Mouse (Mus musculus): ENCODE measurements around the gene Igf1r.

DNA sequence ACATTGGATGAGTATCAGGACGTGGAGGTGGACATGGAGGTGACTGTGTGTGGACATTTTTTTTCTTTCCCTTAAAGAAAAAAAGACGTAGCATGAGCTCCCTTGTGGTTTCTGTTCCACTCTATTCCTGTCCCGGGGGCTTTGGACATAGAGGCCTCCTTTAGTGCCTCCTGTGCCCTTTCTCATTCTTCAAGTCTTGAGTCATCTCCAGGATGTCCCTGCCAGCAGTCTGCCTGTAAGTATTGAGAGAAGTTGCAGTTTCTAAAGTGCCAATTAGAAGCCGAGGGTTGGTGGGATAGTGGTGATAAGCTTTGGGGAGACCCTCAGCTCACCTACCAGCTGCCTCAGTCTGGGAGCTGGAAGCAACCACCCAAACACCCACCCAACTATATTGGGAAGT lies 92.0 kb downstream of the Igf1r start:
- TF ChIP-seq GATA1 (IDR thresholded peaks at IDR 0.05; ENCODE audit: borderline replicate concordance, low read length): no peak
- no peak for TF ChIP-seq CTCF (IDR thresholded peaks at IDR 0.05; ENCODE audit: low read depth, low read length)
- no peak for TF ChIP-seq TAL1 (conservative IDR thresholded peaks at IDR 0.05; ENCODE audit: low read depth, low read length)
